Mouse (Mus musculus): ENCODE measurements around the gene Soat1.
"Not testable (repeated sequence)": the region's sequence is repeated elsewhere in the genome, so short reads cannot be mapped to it uniquely, and the experiment has no call there.

Gene Soat1

DNA sequence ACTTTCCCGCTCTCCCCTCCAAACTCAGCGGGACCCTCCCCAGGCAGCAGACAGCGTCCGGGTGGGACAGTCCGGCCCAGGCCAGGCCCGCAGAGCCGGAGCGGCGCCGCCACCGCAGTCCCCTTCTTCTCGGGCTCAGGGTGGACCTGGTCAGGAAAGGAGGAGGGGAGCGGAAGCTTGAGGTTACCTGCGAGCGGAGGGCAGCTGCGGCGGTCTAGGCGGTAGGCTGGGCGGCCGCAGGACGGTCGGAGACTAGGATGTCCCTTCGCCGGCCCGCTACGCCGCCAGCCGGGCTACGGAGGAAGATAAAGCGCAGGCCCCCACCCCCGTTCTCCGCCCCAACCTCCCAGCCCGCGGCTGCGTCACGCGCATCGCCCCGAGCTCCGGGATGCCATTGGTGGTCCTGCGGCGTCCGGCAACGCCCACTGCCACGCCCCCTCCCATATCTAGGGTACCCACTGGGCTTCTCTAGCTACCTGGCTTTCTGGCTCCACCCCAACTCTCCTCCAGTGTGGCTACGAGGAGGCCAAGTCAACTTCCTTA, at the start of gene Soat1:
Gene Soat1, minus strand, starts transcription at position 371 of the 543 bp plus-strand sequence.
- DNase-seq (ENCODE audit: low read depth, low spot score): peak; percentile 56

DNA sequence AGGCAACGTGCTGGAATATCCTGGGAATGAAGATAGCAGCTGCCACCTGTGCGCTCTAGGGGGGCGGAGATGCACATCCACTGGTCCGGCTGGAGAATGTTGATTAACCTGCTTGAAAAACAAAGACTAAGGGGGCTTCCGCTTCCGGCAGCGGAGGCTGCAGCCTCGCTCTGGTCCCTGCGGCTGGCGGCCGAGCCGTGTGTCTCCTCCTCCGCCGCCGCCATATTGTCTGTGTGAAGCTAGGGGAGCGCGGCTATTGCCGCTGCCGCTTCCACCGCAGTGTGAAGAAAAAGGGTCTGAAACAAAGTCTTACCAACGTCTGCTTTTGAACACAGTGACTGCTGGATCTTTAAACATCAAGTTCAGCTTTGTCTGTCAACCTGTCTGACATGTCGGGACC, 49.7 kb upstream of the Soat1 start, which contains the start of gene Gm10031:
Gene Gm10031, plus strand, starts transcription at position 171 of the 400 bp plus-strand sequence.
- DNase-seq (ENCODE audit: low read depth, low spot score): not testable (repeated sequence)

DNA sequence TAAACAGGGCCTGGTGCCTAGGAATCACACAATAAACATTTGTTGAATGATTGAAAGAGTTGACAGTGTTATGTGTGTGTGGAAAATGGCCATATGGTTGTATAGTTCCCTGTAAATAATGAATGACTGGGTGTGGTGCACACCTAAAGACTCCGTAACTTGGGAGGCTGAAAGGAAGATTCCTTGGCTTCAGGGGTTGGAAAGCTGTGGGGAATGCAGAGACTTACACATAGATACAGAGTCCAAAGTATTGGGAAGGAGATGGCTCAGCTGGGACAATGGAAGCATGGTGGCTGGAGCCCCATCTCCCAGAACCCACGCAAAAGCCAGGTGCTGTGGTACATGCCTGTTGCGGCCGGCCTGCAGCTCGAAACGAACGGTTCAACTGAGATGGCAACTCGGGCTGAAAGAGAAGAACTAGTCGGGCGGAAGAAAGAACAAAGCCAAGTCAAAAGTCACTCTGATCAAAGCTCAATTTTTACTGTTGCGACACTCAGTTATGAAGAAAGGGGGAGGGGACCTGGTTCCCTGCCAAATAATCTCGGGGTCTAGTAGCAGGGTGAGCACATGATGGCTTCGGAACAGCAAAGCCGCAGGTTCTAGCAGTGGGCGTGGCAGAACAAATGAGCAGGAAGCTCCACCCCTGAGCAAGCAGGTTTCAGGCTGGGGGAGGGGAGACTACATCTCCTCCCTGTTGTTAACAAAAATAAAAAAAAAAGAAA, 47.8 kb upstream of the Soat1 start:
- no peak for DNase-seq (ENCODE audit: low read depth, low spot score)

DNA sequence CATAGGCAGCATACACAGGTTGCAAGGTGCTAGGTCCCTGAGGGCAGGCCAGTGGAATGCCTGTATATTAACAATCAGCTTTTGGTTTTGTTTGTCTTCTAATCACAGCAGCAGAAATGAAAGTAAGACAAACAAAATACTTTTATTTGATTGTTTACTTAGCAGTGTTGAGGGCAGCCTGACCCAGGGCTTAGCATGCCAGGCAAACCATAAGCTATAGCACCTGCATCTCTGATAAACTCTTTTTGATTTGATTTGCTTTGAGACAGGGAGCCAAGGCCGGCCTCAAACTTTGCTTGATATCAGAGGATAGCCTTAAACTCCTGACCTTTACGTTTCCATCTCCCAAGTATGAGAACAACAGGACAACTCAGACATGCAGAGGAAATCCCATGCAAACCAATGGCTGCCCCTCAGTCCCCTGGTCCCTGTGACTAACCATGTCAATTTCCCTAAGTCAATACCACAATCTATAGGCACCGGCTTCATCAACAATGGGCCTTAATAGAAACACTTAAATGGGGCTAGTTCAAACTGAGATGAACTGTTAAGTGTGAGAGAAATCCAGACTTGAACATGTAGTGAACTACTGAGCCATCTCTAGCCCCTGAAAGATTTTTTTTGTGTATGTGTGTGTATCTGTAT, 46.1 kb upstream of the Soat1 start:
- DNase-seq (ENCODE audit: low read depth, low spot score): no peak

DNA sequence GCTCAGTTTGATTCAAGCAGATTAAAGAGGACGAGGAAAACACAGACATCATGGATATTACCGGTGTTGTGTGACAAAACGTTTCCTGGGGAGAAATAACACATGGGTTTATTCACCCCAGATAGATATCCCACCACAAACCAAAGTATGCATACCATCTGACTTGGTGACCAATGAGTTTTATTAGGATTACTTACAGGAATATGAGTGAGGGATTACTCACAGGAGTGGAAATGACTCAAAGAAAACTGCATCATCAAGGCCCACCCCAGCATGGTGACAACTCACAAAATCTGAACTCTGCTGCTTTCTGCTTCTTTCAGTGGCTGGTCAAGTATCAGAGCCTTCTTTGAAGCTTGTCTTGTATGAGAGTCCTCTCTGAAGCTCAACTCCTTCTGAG, 33.6 kb upstream of the Soat1 start:
- no peak for DNase-seq (ENCODE audit: low read depth, low spot score)

DNA sequence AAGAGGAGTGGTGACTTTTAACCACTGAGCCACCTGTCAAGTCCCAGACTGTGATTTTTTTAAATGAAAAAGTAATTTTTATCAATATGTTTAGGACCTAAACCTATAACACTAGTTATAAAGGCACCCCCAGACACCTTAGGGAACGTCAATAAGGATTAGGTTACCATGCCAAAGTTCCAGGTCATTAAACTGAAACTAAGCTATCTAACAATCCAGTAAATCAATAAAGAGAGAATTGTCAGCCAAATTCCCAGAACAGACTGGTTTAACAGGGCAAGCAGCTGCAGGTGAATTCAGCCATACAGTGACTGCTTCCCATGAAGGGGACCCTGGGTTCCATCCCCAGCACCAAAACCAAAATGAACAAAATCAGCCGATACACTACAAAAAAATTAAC, 31.8 kb upstream of the Soat1 start:
- DNase-seq (ENCODE audit: low read depth, low spot score): no peak

DNA sequence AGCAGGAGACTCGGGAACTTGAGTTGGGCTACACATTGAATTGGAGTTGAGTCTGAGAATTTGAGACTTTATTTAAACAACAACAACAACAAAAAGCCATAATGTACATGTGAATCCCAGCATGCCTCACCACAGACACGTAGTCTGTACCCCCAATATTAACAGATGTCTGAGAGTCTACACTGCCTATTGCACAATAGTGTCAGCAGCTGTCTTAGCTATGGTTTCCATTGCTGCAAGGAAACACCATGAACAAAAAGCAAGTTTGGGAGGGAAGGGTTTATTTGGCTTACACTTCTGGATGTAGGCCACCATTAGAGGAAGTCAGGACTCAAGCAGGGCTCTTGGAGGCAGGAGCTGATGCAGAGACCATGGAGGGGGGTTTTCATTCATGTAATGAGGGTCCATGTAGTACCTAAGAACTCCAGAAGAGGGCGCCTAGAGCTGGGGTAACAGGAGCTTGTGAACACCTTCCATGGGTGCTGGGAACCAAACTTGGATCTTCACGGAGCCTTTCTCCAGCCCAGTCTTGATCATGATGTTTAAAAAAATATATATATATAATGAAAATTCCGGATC, 30.9 kb upstream of the Soat1 start:
- DNase-seq (ENCODE audit: low read depth, low spot score): no peak

DNA sequence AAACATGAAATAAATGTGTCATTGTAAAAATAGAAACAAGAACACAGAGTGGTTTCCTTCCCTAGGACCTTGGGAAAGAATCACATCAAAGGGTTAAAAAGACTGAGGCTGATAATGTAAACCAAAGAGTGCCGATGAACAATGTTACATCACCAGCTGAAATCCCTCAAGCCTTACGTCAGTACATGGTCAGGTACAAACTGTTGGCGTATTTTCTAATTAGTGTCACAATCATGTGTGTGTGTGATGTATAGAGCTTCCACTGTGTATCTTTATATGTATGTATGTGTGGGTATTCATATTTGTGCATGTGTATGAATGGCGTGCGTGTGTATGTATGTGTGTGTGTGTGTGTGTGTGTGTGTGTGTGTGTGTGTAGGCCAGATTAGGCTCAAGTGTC, 22.8 kb upstream of the Soat1 start:
- DNase-seq (ENCODE audit: low read depth, low spot score): no peak

DNA sequence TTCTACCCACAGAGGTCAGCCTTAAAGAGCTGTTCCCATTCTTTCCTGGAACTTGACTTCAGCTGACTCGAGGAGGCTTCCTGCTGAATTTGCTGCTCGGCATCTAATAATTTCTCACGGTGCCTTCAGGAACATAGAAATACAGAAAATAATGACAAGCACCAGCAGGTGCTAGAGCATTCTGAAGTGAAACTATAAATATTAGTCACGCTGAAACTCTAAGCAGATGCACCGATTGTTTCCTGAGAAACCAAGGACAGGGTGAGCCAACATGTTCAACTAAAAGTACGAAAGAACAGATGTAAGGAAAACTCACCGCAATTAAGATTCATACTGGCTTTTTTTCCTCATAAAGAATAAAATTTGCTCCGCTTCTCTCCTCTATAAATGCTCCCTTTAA, 20.9 kb upstream of the Soat1 start:
- DNase-seq (ENCODE audit: low read depth, low spot score): peak; percentile 17

DNA sequence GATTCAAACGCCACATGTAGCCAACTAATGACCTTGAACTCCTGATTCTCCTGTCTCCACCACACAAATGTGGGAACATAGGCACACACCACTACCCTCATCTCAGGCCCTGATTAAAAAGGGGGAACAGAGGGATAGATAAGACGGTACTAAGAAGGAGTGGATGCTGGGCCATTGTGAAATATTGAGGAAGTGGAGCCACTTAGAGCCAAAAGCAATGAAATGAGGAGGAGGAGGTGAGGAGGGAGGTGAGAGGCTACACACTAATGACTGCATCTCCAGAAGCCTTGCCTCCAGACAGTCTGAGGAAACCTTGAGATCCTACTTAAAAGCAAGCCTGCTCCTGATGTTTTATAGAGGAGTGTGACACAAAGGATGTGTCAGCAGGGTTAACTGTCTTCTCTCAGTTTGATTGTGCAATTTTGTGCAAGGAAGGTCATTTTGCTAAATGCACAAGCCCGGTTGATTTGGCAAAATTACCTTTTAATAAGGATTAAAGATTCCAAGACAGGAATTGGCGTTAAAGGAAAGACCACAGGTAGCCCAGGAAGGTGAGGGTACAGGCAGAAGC, 17.2 kb upstream of the Soat1 start:
- DNase-seq (ENCODE audit: low read depth, low spot score): no peak

DNA sequence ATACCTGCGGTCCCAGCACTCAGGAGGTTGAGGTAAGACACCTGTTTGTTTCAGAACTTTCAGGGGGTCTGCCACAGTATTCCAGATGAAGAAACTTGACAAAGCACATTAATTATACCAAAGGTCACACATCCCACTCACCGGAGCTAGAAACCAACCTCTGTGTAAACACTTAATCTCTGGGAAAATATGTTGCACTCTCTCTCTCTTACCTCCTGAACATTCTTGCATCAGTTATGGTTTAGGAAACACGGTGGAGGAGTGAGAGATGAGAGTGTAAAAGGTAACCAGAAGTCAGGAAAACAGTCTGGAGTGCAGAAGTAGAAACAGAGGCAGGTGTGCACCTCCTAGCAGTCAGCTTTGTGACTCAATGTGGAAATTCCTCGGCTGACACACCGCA, 13.9 kb upstream of the Soat1 start:
- DNase-seq (ENCODE audit: low read depth, low spot score): no peak

DNA sequence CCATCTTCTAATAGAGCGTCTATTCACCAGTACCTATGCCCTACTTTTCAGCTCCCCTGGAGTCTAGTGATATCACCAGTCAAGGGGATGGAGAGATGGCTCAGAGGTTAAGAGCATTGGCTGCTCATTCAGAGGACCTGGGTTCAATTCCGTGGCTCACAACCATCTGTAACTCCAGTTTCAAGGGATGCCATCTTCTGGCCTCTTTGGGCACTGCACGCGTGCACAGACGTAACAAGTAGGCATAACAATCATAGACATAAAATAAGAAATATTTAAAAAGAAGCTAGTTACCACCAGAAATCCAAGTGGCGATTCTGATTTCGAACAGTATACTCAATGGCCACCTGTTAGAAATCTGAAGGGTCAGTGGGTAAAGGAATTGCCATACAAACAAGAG, 13.4 kb upstream of the Soat1 start:
- no peak for DNase-seq (ENCODE audit: low read depth, low spot score)

DNA sequence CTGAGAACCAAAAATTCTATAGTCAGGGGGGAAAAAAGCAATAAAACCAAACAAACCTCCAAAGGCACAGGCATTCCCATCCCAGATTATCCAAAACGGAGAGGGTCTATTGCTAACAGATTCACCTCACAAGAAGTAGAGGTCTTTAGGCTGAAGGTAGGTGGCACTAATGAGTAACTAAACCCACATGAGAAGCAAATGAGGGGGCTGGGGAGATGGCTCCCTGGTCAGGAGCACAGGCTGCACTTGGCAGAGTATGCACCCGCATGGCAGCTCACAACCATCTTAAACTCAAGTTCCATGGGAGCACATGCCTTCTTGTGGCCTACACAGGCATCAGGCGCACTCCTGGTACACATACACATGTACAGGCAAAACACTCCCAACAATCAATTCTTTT, 7.7 kb upstream of the Soat1 start:
- no peak for DNase-seq (ENCODE audit: low read depth, low spot score)

DNA sequence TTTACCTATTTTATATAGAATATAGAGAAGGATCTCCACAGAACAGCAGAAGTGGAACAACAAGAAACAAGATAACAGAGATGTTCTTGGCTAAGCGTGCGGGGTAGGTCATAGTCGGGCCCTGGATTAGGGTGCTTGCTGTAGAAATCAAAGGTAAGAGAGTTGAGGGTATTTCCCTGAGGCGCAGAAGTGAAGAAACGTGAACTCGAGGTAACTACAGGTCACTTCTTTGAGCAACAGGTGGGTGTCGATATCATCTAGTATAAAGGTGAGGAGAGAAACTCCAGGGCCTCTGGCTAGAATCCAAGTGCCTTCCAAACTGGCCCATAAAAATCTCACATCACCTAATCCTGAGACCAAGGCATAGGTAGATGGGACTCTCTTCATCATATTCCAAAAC, 2.4 kb upstream of the Soat1 start:
- DNase-seq (ENCODE audit: low read depth, low spot score): no peak

DNA sequence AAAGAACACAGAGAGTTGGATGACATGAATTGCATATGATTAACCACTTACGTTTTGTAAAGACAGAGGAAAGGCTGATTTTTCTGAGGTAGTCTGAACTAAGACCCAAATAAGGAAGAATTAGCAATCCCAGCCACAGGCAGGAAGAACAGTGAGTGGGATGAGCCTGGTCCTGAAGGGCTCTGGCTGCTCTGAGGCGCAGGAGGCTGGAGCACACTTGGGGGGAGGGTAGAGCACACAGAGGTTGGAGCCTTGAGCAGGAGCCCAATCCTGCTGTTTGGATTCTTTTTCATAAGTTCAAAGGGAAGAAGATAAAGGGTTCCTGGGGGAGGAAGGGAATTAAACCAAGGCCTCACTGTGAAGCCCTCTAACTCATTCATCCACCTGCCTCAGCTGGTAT, 1.9 kb upstream of the Soat1 start:
- DNase-seq (ENCODE audit: low read depth, low spot score): no peak

DNA sequence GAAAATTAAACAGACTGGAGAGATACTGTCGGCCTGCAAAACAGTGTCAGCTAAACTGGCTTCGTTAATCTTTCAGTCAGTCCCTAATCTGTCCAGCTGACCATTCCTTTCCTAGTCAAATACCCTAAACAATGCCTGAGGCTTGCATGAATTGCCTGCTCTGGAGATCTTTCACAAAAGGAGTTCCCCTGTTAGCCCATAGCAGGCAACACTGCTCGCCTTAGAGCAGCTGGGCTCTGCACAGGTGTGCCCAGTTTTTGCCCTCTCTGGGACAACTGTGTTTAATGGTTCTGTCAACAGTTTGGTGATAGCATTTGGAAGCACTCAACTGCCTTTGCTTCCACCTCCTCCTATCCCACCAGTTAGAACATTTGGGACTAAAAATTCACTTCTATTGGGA, 723 bp upstream of the Soat1 start:
- DNase-seq (ENCODE audit: low read depth, low spot score): no peak

DNA sequence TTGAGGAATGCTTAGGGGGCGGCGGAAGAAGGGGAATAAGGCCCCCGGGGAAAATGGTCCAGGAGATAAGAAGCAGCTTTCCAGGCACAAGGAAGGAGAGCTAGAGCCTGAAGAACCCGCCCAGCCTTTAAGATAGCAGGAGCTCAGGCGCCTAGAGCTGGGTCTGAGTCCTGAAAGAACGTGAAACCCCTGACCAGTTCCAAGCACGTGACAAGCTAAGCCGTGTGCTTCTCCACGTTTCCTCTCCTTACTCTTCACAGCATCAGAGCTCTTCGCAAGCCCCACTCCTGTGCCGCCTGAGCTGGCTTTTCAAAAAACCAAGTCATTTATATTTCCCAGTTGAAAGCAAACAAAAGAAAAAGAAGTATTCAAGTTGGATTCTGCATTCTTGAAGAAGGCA, 1.1 kb downstream of the Soat1 start:
- DNase-seq (ENCODE audit: low read depth, low spot score): no peak

DNA sequence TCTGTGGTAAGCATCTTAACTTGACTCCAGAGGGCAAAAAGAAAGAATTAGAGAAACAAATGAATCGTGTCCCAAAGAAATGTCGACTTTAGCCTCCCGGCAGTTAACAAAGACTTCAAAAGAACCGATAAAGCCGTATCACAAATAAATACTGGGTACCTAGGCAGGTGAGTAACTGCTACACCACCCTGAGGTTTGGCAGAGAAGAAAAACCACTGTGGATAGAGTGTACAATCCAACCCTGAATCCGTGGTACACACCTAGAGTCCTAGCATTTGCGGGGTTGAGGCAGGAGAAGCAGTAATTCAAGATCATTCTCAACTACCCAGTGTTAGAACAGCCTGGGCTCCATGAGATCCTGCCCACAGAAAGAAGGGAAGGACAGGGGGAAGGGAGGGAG, 2.2 kb downstream of the Soat1 start:
- no peak for DNase-seq (ENCODE audit: low read depth, low spot score)

DNA sequence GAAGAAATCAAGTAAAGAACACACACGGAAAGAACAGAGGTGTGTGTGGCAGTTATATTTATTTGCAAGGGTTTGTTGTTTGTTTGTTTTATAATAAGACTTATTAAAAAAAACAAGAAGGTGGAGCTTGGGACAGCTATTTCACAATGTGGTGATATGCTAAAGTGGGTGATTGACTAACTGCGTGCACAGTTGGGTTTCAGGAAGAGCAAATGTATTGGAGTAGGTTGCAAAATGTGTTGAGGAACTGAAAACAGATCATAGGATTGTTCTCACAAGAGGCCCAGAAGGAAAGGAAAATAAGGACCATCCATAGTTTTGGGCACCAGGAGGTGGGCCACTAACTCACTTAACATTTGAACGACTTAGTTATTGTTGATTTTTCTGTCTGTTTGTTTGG, 3.1 kb downstream of the Soat1 start:
- DNase-seq (ENCODE audit: low read depth, low spot score): no peak

DNA sequence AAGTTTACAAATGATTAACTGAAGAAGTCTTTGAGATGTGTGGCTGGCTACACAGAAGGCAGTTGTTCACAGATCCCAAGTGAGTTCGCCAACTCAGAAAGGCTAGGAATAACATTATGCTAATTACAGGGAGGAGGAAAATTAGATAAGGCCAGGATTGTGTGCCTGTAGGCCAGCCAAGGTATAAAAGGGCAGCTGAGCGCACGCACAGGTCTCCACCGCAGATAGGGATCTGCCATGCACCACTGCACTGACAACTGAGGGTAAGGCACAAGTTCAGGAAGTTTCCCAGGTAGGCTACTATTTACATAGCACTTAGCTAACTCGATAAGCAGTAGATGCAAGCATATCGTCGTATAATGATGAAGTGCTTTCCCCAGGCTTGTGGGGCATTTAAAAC, 3.6 kb downstream of the Soat1 start:
- DNase-seq (ENCODE audit: low read depth, low spot score): no peak

DNA sequence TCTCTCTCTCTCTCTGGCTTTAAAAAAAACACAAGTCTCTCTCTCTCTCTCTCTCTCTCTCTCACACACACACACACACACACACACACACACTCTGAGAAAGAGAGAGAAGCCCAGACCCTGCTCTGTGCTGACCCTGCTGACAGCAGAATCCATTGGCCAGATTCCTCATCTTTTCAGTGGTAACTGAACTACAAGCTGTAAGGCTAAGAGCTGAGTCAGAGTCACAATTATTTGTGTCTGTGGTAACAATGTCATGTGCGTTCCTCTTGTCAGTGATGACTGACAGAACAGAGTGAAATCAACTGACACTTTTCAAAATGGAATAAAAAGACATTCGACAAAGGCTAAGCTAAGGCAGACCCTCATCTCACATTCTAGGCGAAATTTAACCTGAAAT, 5.6 kb downstream of the Soat1 start:
- DNase-seq (ENCODE audit: low read depth, low spot score): no peak

DNA sequence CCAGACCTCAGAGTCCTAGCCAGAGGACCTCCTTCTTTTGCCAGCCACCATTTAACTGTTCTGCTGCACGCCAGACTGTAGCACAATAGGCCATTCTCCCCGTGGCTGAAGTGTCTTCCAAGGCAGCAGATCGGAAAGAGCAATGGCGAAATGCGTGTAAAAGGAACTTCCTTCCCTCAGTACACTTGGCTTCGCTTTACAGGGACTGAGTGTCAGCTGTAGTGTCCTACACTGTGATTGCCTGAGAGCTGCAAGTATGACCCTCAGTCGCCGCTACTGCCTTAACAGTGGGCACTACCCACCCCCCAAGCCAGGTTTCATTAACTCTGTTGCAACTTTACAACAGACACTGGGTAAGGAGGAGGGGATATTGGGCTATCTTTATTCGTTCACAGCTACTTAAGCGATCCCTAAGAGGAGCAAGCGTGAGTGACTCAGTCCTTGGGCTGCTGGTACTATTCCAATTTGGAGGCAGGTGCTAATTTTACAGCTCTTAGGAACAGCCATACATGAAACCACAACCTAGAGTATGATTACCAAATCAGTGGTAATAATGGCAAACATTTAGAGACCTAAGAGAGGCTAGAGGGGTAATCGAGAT, 6.4 kb downstream of the Soat1 start:
- DNase-seq (ENCODE audit: low read depth, low spot score): no peak
